Mouse (Mus musculus) ES-Bruce4 (cell line): ENCODE results near the gene Rad9a.

ENCODE experiments used
- CTCF ChIP-seq: IDR thresholded peaks from one replicate; pipeline ENCODE4 v1.8.1; 2011; ENCODE audit warnings: low read depth, low read length
- EP300 ChIP-seq: IDR thresholded peaks from 2 replicates; pipeline ENCODE4 v1.6.1; 2011; ENCODE audit warnings: low read depth, low read length; ENCODE audit not compliant: insufficient read depth
- POLR2A ChIP-seq: IDR thresholded peaks from one replicate; pipeline ENCODE4 v1.8.1; 2011; ENCODE audit warnings: low read length; ENCODE audit not compliant: insufficient read depth

GRCm38 (mm10) chr19:4170723-4171392 lies 30.6 kb downstream of the Rad9a start:
- no peak for TF ChIP-seq EP300
- TF ChIP-seq POLR2A, result no peak
- TF ChIP-seq CTCF, result no peak
